Mouse (Mus musculus) brown adipose tissue, adult 24 weeks (tissue): ENCODE data around the gene Timm23. TPM values are rescaled to one million over a fixed set of nuclear protein-coding genes. Genes with fewer than 3 reads are reported as not detected.

Experiments used
- H3K27ac ChIP-seq: fragments of 200-500 bp; replicated peaks from 2 replicates; pipeline ENCODE4 v1.5.1; 2012; ENCODE audit warnings: low read depth, mild to moderate bottlenecking, low read length
- H3K4me1 ChIP-seq: fragments of 200-500 bp; 2 replicates; pipeline ENCODE4 v1.6.1; 2012; ENCODE audit warnings: low read length, mixed read lengths; ENCODE audit not compliant: control insufficient read depth, insufficient read depth, insufficient read length
- H3K4me3 ChIP-seq: fragments of 200-500 bp; 2 replicates; pipeline ENCODE4 v1.5.1; 2012; ENCODE audit warnings: low read depth, mild to moderate bottlenecking, low read length, moderate library complexity; ENCODE audit not compliant: insufficient read depth
- polyA plus RNA-seq: library from polyadenylated mRNA; stranded (reverse); fragments of >200 nt; gene quantifications from 2 replicates; pipeline ENCODE4 v1.2.4, GENCODE M21; 2012; ENCODE audit not compliant: missing spikeins, insufficient read depth, insufficient read length

Gene Timm23
- polyA plus RNA-seq, 1 experiment: 326 TPM

DNA sequence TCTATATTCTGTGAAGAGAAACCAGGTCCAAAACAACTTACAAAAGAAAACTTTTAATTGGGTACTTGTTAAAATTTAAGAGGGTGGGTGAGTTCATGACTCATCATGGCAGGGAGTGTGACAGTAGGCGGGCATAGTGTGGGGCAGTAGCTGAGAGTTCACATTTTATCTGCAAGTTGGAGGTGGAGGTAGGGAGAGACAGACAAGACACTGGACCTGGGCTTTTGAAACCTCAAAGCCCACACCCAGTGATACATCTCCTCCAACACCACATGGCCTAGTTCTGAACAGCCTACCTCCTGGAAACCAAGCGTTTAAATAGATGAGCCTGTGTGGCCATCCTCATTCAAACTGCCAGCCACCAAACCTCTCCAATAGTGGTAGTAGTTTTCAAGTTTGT is 26.4 kb downstream of the Timm23 start:
- Histone ChIP-seq H3K27ac (no peak overlapping the region), H3K4me1 (no peaks in the 10 kb centered on the region), H3K4me3 (no peak overlapping the region)

DNA sequence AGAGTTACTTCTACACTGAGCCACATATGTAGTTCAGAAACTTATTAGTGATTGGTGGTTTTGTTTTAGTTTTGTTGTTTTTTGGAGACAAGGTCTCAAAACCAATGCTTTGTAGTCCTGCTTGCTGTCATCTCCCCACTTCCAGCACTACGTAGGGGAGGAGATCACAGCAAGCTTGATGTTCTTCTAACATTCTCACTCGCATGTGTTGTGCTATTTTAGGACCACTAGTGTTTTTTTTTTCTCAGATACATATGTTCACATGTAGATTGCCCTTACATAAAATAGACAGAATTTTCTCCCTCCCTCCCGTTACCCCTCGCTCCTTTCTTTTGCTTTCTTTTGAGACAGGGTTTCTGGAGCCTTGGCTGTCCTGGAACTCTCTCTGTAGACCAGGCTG is 31.6 kb downstream of the Timm23 start:
- Histone ChIP-seq H3K4me1 (peaks cover 11% of the 10 kb centered on the region), H3K27ac (no peak overlapping the region), H3K4me3 (no peak overlapping the region)

DNA sequence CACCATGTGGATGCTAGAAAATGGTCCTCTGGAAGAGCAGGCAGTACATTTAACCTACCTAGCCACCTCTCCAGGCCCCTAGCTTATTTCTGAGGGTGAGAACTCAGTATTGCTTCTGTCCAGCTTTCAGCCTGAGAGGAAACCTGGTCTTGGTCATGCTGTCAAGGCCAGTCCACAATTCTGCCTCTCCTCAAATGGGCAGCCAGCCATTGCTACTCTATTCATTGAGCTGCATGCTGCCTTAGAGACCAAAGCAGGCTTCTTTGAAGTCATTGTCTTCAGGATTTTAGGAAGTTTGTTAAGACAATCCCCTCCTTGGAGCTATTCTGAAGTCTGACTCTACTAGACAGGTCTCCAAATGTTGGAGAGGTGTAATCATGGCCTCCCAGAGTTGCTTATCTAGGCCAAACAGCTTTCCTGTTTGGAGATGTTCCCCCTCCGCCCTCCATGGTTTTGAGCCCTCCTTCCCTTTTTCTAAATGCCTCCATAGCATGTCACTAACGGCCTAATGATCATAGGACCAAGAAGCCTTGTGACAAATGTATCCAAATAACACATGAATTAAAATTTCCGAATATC is 33.0 kb downstream of the Timm23 start:
- no peak overlapping the region for H3K4me3 ChIP-seq
- H3K27ac ChIP-seq: 0 out of 2 replicates have a peak overlapping the region, but pooled peaks have one; percentile 1
- H3K4me1 ChIP-seq: peaks cover 15% of the 10 kb centered on the region

DNA sequence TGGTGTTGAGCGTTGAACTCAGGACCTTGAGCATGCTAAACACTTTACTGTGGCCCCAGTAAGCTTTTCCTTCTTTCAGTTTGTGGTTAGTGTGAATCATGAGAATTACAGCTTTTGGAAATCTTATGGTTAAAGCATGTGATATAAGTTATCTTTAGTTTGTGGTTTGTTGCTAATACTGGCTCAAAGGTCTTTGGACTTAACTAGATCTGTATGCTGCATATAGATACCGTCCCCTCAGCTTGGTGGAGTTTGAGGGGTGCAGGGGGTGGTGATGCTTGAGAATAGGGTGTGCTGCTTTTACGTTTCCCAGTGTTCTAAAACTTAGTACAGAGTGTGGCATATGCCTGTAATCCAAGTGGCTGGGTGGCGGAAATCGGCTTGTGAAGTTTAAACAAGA is 34.4 kb downstream of the Timm23 start:
- H3K27ac ChIP-seq: no peak overlapping the region
- no peak overlapping the region for H3K4me3 ChIP-seq
- peaks cover 21% of the 10 kb centered on the region for H3K4me1 ChIP-seq

DNA sequence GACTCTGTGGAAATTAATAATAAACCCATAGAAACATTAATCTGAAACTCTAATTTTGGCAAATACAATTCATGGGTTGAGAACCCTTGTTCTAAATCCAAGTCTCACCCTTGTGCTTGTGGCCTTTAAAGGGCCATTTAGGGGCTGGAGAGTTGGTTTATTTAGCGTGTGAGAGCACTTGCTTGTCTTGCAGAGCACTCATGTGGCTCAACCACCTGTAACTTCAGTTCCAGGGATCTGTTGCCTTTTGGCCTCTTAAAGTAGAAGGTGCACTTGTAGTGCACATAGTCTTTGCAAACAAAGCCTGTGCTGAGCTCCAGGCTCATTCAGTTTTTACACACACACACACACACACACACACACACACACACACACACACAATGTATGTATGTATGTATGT is 34.9 kb downstream of the Timm23 start:
- Histone ChIP-seq H3K4me3 (no peak overlapping the region), H3K4me1 (peaks cover 21% of the 10 kb centered on the region), H3K27ac (0 out of 2 replicates have a peak overlapping the region, but pooled peaks have one; percentile 30)

DNA sequence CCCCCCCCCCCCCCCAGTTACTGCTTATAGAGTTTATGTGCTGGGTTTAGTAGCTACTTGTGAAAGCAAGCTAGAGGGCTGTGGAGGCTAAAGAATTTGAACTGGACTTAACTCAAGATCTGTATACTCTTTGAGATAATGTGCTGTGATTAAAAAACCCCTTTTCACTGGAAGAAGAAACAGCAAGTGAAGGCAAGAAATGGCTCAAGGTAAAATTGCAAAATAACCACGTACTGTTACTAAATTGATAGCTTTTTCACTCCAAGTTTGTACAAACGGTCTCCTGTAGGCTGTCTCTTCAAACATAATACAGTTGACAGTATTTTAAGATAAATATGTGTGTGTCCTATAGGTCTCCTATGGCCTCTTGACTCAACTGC is 35.6 kb downstream of the Timm23 start:
- Histone ChIP-seq H3K4me3 (no peak overlapping the region), H3K4me1 (peaks cover 23% of the 10 kb centered on the region), H3K27ac (no peak overlapping the region)

DNA sequence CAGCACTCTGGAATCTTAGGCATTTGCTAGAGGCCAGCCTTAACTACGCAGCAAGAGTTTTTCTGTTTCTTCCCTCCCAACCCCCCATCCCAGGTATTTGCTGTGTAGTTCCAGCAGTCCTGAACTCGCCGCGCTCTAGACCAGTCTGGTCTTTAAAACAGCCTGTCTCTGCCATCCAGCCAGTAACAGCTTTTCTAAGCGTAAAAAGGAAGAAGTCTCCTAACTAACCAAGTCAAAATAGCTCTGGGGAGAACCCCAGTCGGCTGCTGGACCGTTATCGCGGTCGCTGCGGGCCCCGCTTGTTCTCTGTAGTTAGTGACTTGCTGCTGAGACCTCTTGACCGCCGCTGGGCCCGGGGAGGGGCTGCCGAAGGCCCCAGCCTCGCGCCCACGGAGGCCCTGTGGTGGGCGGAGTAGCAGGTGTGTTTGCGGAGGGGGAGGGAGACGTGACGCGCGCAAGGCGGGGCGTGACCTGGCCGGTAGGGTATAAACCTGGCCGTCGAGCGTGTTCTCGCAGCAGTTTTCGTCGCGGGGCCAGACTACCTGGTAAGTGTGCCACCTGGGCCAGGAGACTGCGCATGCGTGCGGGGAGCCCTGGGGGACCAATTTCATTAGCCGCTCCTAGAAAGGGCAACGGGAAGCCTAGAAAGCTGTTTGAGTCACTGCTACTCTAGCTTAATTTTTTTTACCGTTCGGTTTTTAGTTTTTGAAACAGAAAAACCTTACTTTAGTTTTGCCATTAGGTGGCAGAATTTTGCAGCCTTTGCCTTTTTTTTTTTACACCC is 36.2 kb downstream of the Timm23 start:
- peak overlapping the region; percentile 45 for H3K4me3 ChIP-seq
- H3K4me1 ChIP-seq: peaks cover 24% of the 10 kb centered on the region
- peak overlapping the region; percentile 48 for H3K27ac ChIP-seq

DNA sequence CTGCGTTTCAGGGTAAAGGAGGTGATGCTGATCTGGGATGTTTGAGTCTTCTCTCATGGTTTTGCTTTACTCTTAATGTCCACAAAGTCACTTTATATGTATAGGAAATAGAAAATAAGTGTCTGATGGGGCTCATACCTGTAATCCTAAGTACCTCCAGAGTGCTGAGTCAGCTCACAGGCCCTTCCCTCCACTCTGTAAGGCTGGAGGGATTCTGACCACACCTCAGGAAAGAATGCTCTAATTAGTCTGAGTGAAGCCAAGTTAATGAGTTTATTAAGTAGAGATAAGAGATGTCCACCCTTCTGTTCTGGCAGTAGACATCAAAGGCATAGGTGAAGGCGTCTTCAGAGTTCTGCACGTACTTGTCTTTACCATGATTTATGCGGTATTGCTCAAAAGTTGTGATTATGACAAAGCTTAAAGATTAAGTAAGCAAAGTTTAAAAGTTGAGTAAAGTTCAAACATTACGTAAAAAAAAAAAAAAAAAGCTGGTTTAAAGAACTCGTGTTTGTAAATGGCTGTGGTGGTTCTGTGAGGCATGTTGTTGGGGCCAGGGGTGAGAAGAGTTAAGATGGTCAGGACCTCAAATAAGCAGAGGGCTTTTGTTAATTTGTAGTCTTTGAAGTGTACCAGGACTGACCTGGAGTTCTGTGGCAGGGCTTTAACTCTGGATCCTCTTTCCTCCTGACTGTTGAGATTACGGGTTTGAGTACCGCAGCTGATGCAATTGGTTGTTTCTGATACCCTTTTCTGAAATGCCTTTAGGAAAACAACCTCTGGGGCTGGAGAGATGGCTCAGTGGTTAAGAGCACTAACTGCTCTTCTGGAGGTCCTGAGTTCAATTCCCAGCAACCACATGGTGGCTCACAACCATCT is 37.3 kb downstream of the Timm23 start:
- H3K27ac ChIP-seq: peak overlapping the region; percentile 76
- H3K4me3 ChIP-seq: no peak overlapping the region
- peaks cover 22% of the 10 kb centered on the region for H3K4me1 ChIP-seq

DNA sequence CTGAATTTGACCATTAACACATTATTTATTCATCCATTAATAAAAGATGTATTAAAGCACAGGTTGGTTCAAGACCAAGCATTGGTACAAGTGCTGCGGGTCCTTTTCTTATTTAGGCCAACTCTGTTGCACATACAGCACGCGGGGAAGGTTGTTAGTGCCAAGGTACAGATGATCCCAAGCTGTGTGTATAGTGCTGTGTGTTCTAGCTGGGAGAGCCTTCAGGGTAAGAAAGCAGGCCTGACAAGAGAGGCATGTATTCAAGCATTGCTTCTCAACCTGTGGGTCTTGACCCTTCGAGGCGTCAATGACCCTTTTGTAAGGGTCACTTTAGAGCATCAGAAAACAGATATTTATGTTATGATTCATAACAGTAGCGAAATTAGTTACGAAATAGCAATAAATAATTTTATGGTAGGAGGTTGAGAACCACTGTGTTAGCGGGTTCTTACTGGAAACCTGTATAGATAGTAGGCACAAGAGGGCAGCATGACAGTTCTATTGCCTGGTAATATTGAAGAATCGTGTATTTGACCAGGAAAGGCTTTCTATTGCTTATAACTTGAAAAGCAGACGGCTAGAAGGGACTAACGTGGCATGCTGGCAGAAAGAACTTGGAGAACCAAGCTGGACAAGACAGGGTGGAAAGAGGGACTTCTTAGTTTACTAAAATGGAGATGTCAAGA is 38.4 kb downstream of the Timm23 start:
- Histone ChIP-seq H3K4me1 (peaks cover 21% of the 10 kb centered on the region), H3K27ac (peak overlapping the region; percentile 76), H3K4me3 (no peak overlapping the region)

DNA sequence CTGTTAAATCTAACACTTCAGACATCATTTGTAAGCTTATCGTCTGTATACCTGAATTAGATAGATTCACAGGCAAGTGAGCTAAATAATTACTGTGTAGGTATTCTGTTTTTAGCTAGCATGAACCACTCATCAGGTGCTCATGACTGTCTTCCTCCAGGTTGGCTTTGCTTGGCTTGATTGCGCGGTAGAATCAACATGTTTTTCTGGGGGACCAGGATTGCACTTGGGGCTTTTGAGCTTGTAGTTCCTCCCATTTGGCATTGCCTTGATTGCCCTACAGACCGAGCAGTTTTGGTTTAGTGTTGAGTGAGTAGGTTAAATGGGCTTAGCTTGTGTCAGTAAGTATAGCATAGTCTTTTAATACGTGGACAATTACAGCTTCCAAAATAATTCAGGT is 39.5 kb downstream of the Timm23 start:
- Histone ChIP-seq H3K4me3 (no peak overlapping the region), H3K4me1 (peaks cover 16% of the 10 kb centered on the region), H3K27ac (no peak overlapping the region)

DNA sequence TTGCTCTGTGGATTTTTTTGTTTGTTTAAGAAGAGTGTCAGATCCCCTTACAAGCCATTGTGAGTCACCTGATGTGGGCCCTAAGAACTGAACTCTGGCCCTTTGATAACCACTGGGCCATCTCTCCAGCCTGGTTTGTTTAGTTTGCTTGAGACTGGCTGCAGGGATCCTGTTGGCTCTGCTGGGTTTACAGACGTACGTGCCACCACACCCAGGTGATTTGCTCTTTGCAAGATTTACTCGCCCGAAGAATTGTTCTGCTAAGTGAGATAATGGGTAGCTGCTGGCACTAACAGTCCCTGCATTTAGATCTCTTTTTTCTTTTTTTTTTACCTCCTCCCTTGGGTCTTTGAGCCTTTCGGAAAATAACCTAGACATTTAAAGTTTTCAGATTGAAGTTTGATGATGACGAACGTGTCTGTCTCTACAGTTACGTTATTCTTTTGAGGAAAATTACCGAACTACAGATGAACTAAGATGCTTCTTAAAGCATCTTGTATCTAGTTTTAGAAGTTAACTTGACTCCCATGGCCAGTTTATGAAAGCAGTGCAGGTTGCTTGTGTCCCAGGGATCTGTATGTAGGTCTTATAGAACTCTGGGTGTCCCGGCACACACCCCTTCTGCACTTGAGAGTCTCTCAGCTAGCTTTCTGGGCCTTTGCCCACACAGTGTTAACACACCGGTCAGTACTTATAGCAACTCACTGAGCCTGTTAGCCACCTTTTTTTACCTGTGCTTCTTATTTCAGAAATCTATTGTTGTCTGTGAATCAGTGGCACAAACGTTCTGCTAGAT is 40.4 kb downstream of the Timm23 start:
- Histone ChIP-seq H3K4me3 (peak overlapping the region; percentile 94), H3K4me1 (peaks cover 13% of the 10 kb centered on the region), H3K27ac (no peak overlapping the region; the same call in 1 of the 2 replicates)

DNA sequence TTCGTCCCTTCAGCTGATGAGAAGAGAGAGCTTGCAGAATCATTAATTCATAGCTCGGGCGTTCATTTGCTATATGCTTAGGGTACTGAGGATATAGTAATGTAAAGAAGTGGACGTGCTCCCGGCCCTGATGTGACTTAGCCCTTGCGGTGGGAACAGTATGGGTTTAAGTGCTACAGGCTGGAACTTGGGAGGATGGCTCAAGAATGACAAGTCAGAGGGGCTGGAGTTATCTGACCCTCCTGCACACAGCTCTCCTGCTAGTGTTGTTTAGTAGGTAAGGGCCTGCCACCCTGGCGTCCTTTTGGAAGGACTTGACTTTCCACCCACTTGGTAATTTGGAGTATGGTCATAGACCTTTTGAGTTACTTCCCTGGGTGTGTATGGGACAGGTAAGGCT is 41.1 kb downstream of the Timm23 start:
- Histone ChIP-seq H3K4me3 (peak overlapping the region; percentile 94), H3K27ac (peak overlapping the region; percentile 97), H3K4me1 (peaks cover 13% of the 10 kb centered on the region)

DNA sequence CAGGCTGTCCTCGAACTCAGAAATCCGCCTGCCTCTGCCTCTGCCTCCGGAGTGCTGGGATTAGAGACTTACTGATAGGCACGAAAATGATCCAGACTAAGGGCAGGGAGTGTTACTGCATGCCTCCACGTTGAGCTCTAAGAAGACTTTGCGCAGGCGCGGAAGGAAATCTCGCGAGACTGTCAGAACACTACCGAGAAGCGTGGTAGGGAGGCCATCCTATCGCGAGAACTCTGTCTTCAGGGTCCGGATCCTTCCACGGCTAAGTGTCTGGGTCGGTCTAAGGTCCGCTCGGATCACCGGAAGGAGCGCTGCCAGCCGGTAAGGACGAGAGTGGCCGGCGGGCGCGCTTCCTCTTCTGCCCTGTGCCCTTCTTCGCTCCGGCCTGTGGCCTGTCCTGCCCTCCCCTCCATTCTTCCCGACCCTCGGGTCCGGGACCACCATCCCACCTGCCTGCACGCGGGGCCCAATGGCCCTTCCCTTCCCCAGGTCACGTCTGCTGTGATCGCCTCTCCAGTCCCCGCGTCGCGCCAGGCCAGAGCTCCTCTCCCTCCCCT is 41.9 kb downstream of the Timm23 start, which contains the start of gene Ncoa4:
Ncoa4 (plus strand) TSS at position 176 of the 557 bp plus-strand sequence.
- Histone ChIP-seq H3K4me1 (peaks cover 13% of the 10 kb centered on the region), H3K4me3 (peak within 1 kb of the TSS; percentile 94), H3K27ac (peak within 1 kb of the TSS; percentile 97)

DNA sequence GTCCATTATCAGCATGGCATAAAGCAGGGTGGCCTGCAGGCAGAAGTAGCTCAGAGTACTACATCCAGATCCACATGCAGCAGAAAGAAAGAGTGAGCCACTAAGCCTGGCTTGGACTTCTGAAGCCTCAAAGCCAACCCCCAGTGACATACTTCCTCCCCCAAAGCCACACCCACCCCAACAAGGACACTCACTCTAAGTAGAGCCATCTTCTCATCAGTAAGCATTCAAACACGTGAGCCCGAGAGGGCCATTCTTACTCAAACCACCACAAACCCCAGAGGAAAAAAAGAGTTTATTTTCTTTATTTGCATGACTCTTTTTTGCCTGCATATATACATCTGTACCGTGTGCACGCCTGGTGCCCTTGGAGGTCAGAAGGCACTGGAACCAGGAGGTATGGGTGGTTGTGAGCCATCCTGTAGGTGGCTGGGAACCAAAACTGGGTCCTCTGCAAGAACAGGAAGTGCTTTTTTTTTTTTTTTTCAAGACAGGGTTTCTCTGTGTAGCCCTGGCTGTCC is 42.5 kb downstream of the Timm23 start:
- Histone ChIP-seq H3K27ac (peak overlapping the region; percentile 79), H3K4me3 (peak overlapping the region; percentile 61), H3K4me1 (peaks cover 11% of the 10 kb centered on the region)
